Mouse (Mus musculus): ENCODE data around the gene Commd1.

Gene Commd1

DNA sequence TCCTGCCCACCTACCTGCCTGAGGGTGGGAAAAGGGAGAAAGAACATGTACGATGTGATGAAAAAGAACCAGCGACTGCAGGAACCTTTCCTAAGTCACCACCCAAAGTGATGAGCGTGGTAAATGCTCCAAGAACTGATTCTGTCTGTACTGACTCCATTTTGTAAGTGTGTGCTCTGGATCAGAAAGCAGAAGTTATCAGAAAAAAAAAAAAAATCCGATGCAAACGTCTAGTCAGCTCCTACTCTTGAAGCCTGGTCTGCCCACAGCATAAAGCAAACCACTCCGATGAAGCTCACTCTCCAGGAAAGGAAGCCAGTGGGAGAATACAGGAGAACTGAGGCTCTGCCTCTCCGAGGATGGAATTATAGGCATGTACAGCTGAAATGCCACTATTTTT lies 29.5 kb downstream of the Commd1 start:
- DNase-seq (ENCODE audit: extremely low spot score, low read depth, low spot score), result no peak

DNA sequence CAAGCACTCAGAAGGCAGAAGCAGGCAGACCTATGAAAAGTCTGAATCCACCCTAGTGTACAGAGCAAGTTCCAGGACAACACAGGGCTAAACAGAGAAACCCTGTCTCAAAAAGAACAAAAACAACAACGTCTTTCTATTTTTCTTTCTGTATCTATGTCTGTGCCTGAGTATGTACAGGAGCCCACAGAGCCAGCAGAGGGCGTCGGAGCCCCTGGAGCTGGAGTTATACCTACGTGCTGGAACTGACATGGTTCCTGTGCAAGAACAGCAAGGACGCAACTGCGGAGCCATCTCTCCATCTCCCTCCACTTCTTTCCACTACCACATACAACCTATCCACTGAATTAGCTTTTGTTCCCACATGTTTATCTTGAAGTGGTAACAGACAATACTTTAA lies 32.1 kb downstream of the Commd1 start:
- DNase-seq (ENCODE audit: extremely low spot score, low read depth, low spot score), result no peak

DNA sequence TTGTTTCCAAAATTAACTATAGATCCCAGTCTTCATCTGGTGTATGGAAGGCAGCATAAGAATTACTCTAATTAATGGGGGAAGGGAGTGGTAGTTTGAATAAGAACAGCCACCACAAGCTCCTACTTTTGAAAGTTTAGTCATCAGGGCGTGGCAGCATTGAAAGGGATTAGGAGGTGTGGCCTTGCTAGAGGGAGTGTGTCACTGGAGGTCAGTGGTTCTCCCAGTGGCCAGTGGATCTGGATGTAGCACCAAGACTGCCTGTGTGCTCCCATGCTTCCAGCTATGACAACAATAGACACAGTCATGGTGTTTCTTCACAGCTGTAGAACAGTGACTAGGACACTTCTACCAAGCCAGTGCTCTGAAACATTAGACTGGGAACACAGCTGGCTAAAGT lies 33.1 kb downstream of the Commd1 start:
- no peak for DNase-seq (ENCODE audit: extremely low spot score, low read depth, low spot score)

DNA sequence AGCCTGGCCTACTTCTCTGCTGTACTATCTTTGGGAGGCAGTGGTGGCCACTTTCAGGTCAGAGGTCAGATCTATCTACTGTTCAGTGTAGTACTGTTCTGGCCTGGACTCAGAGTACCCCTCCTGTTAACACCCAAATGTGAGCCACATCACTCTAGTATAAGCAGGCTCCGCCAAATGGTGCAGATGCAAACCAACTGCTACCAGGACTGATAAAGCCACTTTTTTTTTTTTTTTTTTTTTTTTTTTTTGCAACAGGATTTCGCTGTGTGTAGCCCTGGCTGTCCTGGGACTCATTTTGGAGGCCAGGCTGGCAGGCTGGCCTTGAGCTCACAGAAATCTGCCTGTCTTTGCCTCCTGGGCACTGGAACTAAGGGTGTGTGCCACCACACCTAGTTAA lies 43.2 kb downstream of the Commd1 start:
- DNase-seq (ENCODE audit: extremely low spot score, low read depth, low spot score), result no peak

DNA sequence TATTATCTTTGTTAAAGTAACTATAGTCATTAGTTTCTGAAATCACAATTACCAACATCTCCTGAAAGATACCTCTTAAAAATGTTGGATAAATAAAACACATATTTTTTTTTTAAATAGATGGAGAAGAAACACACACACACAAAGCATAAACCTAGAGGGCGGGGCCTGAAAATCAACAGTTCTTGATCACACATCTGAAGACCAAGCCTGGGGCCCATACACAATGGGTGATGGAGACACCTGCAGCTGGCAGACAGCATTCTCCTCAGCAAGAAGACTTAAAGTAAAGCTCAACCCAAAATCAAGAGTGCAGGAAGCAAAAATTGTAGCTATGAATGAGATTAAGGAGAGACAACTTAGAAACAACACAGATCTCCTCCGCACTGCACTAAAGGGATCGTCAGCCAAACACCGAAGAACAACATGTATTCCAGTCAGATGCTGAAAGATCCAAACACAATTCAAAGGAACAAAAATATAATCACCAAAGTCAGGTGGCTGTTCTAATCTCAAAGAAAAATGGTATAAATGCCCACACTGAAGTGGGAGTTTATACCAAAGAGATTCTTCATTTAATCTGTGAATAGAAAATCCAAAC lies 44.4 kb downstream of the Commd1 start:
- no peak for DNase-seq (ENCODE audit: extremely low spot score, low read depth, low spot score)

DNA sequence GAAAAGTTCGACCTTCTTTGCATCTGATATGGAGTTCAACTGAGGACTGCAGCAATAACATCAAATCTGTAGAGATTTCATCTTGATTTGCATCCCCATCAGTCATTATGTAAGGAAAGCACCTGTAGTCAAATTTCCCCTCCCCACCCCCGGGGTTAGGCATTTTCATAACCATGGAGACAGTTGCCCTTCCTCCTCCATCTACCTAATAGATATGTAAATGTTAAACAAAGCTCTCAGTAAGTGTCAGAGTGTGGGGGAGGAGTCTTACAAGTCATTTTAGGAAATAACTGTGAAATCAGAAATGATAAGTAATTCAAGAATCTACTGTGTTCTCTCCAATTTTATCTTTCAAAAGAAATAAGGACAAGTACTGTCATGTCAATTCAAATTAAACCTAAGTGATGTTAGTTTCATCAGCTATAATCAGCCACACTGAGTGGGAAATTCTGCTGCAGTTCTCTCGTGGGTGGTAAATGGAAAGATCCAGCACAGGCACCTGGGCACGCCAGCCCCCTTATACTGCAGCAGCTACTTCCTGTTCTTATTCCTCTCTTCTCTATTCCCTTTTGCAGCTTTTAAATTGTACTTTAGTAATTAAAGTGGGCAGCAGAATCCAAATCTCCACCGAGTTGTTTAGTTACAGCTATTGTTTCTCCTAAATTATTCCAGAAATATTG lies 45.6 kb downstream of the Commd1 start:
- no peak for DNase-seq (ENCODE audit: extremely low spot score, low read depth, low spot score)

DNA sequence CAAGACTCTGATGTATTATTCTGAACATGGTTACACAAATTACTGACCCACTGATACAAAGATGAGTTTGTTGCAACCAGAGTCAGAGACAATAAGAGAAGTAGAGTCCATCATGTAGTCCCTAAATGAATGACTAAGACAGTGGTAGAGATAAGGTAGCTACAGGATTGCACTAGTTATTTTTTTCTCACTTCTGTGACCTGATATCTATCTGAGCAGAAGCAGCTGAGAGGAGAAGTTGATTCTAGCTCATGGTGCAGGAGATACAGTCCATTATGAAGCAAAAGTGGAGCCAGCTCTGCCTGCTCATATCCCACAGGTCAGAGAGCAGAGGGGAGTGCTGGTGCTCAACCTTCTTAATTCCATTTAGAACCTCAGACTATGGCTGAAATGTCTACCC lies 50.0 kb downstream of the Commd1 start:
- no peak for DNase-seq (ENCODE audit: extremely low spot score, low read depth, low spot score)

DNA sequence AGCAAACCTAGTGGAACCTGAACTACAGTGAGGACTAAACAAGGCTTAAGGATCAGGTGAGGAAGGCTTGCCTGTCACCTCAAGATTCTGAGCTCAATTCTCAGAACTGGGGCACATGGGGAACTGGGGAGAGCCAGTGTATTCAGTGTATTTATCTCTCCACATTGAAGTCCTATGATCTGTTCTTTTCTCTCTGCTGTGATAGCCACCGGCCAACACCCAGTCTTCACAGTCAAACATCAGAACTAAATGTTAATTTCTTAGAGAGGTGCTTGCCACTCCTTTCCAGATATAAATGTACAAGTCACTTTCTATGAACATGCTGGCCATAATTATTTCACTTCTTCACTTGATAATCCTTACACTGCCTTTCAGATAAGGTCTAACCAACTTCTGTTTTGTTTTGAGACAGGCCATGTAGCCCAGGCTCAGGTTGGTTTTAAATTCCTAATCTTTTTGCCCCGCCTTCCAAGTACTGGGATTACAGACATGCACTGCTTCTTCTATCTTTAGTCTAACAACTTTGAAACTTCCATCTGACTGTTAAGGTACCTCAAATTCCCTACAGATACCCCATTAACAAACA lies 50.8 kb downstream of the Commd1 start:
- no peak for DNase-seq (ENCODE audit: extremely low spot score, low read depth, low spot score)

DNA sequence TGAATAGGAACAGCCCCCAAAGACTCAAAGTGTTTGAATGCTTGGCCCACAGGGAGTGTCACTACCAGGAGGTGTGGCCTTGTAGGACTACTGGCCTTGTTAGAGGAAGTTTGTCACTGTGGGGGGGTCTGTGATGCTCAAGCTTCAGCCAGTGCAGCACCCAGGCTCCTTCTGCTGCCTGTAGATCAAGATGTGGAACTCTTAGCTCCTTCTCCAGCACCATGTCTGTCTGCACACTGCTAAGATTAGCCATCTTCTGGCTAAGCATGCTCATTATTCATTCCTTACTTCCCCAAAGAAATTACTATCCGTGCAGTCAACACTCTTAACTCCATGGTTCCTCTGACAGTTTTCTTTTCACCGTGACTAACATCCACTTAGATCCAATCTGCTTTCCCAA lies 52.1 kb downstream of the Commd1 start:
- DNase-seq (ENCODE audit: extremely low spot score, low read depth, low spot score), result no peak

DNA sequence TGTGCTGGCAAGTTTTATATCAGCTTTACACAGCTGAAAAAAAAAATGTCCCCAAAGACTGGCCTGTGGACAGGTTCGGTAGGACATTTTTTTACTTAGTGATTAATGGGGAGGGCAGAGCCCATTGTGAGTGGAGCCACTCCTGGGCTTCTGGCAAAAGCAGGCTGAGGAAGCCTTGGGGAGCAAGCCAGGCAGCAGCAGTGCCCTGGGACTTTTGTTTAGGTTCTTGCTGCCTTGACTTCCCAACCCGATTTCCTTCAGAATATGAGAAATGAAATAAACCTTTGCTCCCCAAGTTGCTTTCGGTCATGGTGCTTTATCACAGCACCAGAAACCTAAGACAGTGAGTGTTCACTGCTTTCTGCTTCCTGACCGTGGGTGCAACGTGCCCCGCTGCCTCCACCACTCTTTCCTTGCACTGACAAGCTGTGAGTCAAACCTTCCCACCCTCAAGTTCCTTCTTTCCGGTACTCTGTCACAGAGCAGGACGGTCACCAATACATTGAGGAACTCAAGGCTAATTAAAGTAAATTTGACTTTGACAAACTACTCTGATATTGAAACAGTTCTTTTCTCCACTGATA lies 53.5 kb downstream of the Commd1 start:
- no peak for DNase-seq (ENCODE audit: extremely low spot score, low read depth, low spot score)

DNA sequence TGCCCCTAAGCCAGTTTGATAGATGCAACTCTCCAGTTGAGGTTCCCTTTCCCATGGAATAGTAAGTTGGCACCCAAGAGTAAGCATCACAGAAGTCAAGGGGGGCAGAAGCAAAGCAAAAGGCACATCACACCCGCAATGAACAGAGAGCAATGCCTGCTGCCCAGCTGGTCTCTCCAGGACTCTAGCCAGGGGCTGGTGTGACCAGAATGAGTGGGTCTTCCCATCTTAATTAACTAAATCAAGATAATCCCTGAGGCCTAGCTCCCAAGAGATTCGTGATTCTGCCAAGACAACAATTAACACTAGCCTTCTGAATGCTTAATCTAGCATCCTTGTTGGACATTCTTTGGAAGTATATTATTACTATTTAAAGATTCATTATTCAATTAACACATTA lies 58.6 kb downstream of the Commd1 start:
- DNase-seq (ENCODE audit: extremely low spot score, low read depth, low spot score), result no peak

DNA sequence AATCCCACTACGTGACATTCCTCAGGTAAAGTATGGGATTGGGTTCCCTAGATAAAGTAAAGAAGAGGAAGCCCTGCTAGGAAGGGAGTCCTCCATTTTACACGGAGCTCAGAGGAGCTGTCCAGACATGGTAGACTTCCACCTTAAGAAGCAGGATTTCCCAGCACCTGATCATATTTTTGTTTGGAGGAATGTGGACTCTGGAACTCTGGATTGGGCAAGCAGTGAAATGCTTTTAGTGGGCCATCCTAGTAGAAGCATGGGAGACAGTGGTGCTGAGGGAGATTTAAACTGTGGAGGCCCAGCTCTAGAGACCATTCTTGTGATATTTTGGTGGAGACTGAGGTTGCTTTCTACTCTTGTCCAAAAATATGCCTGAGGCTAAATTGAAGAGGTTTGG lies 59.6 kb downstream of the Commd1 start:
- DNase-seq (ENCODE audit: extremely low spot score, low read depth, low spot score), result no peak

DNA sequence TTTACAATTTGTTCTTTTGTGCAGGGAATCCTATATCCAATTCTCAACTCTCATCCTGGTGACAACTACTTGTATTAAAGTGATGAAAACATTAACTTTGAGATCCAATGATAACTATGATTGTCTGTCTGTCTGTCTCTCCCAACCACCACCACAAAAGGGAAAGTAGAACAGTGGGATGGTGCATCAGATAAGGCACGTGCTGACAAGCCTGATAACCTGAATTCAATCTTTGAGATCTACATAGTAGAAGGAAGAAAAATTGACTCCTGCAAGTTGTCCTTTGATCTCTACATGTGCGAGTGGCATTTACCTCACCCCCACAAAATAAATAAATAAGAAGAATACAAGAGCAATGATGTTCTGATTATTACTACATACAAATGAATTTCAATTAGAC lies 62.8 kb downstream of the Commd1 start:
- DNase-seq (ENCODE audit: extremely low spot score, low read depth, low spot score), result no peak

DNA sequence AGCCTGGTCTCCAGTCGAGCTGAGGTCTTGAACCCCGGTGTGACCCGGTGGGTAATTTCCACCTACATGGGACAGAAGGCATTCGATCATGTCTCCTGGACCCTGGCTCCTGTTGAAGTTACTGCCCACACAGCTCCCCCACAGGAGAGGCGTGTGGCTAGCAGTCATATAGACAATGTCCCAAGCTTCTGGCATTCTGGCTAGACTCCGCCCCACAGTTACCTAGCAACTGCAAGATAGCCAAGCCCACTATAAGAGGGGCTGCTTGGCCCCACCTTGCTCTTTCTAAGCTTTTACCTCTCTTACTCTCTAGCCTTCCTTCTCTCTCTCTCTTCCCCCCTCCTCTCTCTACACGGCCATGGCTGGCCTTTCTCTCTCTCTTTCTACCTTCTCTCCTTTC lies 64.4 kb downstream of the Commd1 start:
- no peak for DNase-seq (ENCODE audit: extremely low spot score, low read depth, low spot score)

DNA sequence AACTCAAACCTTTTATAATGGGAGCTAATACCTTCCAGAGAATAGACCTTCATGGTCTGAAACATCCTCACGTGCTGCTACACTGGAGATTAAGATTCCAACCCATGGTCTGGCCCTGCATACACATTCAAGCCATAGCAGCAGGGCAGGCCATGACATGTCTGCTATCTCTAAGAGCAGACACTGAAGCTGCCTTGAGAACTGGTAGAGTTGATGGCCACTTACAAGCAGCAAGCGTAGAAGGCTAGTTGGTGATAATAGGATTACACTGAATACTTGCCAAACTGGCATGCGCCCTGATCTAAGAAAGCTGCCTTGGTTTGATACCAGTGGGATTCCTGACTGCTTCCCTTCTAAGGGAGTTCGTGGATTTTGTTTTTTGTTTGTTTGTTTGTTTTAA lies 68.4 kb downstream of the Commd1 start:
- DNase-seq (ENCODE audit: extremely low spot score, low read depth, low spot score), result no peak

DNA sequence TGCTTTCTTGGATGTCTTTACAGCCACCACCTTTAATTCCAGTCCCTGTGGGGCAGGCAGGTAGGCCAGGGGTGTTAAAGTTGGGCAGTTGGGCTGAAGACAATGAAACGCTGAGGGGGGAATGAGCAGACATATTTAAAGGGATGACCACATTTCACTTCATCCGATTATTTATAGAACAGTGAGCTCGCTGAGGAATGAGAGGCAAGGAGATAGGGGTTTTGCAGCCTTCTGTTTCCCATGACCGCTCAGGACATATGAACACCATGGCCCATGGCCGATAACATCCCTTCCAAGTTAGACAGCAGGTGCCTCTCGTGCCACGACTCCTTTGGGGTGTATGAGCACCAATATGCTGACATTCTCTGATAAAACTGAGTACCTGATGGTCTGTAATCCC lies 70.4 kb downstream of the Commd1 start:
- DNase-seq (ENCODE audit: extremely low spot score, low read depth, low spot score), result no peak

DNA sequence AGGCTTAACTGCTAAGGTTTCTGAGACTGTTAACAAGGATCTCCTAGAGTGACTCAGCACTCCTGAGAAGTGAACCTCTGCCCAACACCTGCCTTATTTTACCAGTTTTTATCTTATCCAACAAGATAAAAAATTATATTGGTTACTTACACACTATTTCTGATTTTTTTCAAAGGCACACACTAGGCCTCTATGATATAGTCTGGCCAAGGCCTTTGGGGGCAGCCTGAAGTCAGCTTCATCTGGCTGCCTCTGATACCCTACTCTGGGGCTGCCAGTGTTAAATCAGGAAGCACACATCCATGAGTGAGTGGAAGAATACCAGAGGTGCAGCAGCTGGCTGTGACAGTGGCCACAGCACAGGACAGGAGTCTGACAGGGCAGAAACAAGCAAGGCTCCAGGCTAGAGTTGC lies 75.7 kb downstream of the Commd1 start:
- DNase-seq (ENCODE audit: extremely low spot score, low read depth, low spot score), result no peak

DNA sequence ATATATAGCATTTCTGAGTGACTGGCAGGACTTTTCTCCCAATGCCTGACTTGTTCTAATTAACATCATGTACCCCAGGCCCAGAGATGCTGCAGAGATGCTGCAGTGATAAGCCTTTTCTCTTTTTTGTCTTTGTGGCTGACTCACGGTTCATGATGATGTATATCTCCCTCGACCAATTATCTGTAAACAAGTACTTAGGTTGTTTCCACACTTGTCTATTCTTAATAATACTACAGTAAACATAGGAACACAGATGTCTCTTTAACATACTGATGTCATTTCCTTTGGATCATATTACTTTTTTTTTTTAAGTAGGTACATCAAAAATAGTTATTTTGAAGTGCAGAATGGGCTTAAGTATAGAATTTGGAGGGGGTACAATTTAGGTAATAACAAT lies 79.3 kb downstream of the Commd1 start:
- DNase-seq (ENCODE audit: extremely low spot score, low read depth, low spot score), result no peak

DNA sequence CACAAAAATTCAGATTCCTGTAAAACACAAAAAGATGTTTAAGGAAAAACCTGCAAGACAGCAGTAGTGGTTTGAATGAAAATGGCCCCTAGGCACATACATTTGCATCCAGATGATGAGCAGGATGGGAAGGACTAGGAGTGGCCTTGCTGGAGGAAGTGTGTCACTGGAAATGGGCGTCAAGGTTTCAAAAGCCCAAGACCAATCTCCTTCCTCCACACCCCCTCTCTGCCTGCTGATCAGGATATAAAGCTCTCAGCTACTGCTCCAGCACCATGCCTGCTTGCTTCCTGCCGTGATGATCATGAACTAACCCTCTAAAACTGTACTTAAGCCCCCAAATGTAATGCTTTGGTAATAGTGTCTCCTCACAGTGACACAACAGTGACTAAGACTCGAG lies 82.1 kb downstream of the Commd1 start:
- no peak for DNase-seq (ENCODE audit: extremely low spot score, low read depth, low spot score)

DNA sequence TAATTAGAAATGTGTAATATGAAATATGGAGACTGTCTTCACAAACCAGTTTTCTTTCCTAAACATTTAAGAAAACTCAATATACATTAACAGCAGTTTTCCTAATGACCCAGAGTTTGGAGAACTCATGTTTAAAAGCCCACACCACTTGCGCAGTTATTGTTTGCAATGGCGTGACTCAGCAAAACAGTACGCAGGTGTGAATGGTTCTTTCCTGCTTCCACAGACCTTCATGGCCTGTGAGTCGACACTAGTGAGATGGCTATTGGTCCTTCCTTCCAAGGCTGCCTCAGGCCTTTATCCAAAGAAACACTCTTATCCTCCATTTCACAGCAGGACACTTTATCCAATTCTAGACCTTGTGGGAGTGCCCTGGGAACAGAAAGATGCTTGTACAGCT lies 84.5 kb downstream of the Commd1 start:
- DNase-seq (ENCODE audit: extremely low spot score, low read depth, low spot score), result no peak

DNA sequence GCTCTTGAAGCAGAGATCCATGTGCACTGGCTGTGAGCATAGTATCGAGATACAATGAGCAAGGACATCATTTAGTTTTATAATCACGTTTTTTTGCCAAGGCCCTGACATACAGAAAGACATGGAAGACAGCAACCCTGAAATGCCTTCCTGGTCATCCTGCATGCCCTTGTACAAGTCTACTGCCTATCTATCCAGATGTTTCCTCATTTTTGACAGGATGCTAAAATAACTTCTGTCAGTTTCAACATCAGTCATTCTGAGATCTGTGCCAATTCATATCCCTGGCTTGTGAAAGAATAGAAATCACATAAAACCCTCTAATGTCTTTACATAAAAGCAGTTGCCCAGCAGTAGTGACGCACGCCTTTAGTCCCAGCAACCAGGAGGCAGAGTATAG lies 85.1 kb downstream of the Commd1 start:
- no peak for DNase-seq (ENCODE audit: extremely low spot score, low read depth, low spot score)

DNA sequence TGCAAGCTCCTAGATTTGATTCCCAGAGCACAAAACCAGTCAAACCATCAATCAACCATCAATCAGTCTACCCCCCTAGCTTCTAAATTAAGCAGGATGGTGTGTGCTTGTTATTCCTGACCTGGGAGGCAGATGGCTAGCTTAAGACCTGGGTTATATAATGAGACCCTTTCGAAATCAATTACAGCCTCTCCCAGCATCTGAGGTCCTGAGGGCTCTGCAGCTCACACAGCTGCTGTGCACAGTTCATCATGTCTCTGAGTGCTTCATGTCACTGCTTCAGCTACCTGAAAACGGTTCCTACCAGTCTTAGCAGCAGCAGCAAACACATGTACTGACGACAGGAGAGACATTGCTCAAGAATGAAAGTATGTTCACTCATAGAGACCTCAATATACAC lies 89.1 kb downstream of the Commd1 start:
- DNase-seq (ENCODE audit: extremely low spot score, low read depth, low spot score), result peak; percentile 5
